ENCODE assay signal across 23 mouse cellular contexts in genomic region chr5:129720176-129720575, GRCm38 (mm10). TPM values are rescaled to one million over a fixed set of nuclear protein-coding genes. Genes with fewer than 3 reads are reported as not detected.
DNase-seq lines count a peak whose midpoint lies in the region; ATAC-seq and TF ChIP-seq lines count a peak whose summit lies in the region.
"Had no signal": no experiment of that assay in that cellular context is flagged by ENCODE, and none has a peak within 500 bp of the region (broad histone marks: within the 10 kb centered on the region; RNA-seq: fewer than 3 reads in every experiment).

No protein-coding gene starts in this region.

- DNase-seq in intestine, embryonic 14.5 days (ENCODE audit: low spot score) = peak; percentile 44
- no peak for DNase-seq in liver, adult 2 months (ENCODE audit: extremely low read depth, low read depth, low spot score)
- DNase-seq in 3T3-L1 (ENCODE audit: low read depth, low spot score) = peak; percentile 24
- no peak for DNase-seq in urinary bladder, postnatal 25 days (ENCODE audit: low spot score)
- DNase-seq: adrenal gland, postnatal 14 days; cerebellum, adult 18-20 months; gastrocnemius, postnatal 25 days; kidney, adult 9 months had no signal

- peaks cover 3% of the 10 kb centered on the region; the same call in 1 of the 2 replicates for H3K79me2 ChIP-seq in liver, adult 2 months (ENCODE audit: control insufficient read depth, insufficient read depth, low read length)

- peaks cover 36% of the 10 kb centered on the region for H3K36me3 ChIP-seq in intestine, embryonic 14.5 days (ENCODE audit: control insufficient read depth, insufficient read depth, low read length)
- H3K36me3 ChIP-seq in intestine, embryonic 16.5 days (ENCODE audit: control insufficient read depth, insufficient read depth, low read length) = peaks cover 8% of the 10 kb centered on the region; the same call in 1 of the 2 replicates
- peaks cover 8% of the 10 kb centered on the region for H3K36me3 ChIP-seq in liver, adult 2 months (ENCODE audit: control insufficient read depth, insufficient read depth, low read length)
- peaks cover 43% of the 10 kb centered on the region for H3K36me3 ChIP-seq in liver, embryonic 12.5 days
- H3K36me3 ChIP-seq in ES-Bruce4 (ENCODE audit: control insufficient read depth, insufficient read depth, low read length, poor library complexity, severe bottlenecking) = peaks cover 15% of the 10 kb centered on the region

- no peak for ATAC-seq in intestine, embryonic 14.5 days (replicated peaks; ENCODE audit: low FRiP score, low TSS enrichment, low read depth)
- no peak for ATAC-seq in intestine, embryonic 16.5 days
- ATAC-seq in liver, embryonic 12.5 days = no peak
- ATAC-seq in erythroblast, adult 5-6 weeks (replicated peaks; ENCODE audit: low FRiP score, poor library complexity, severe bottlenecking) = no peak
- ATAC-seq: activated CD4-positive, CD25-positive, alpha-beta regulatory T cell, adult 4 months had no signal

- 0 out of 2 replicates have a peak, but pooled peaks have one; percentile 2 for TF ChIP-seq CTCF in liver, adult 2 months (IDR thresholded peaks at IDR 0.05; ENCODE audit: low read depth, low read length)
- peak; percentile 3 for TF ChIP-seq CTCF in ES-Bruce4 (IDR thresholded peaks at IDR 0.05; ENCODE audit: low read depth, low read length)

- no peak overlapping the region for H3K4me3 ChIP-seq in intestine, embryonic 14.5 days (ENCODE audit: low read depth, low read length)
- H3K4me3 ChIP-seq in intestine, embryonic 16.5 days (ENCODE audit: low read length) = no peak overlapping the region
- H3K4me3 ChIP-seq in liver, adult 2 months (ENCODE audit: insufficient read depth, low read depth, low read length) = no peak overlapping the region
- no peak overlapping the region for H3K4me3 ChIP-seq in liver, embryonic 12.5 days
- H3K4me3 ChIP-seq in ES-Bruce4 (ENCODE audit: low read depth, low read length) = no peak overlapping the region
- H3K4me3 ChIP-seq: limb, embryonic 12.5 days had no signal

- H3K4me2 ChIP-seq in intestine, embryonic 14.5 days (ENCODE audit: low read length) = no peak overlapping the region
- no peak overlapping the region for H3K4me2 ChIP-seq in intestine, embryonic 16.5 days (ENCODE audit: low read depth, low read length)
- no peak overlapping the region for H3K4me2 ChIP-seq in liver, embryonic 12.5 days
- H3K4me2 ChIP-seq: heart, embryonic 11.5 days; hindbrain, embryonic 14.5 days; limb, embryonic 12.5 days had no signal

- H3K27ac ChIP-seq in intestine, embryonic 14.5 days (ENCODE audit: low read depth) = no peak overlapping the region
- H3K27ac ChIP-seq in intestine, embryonic 16.5 days (ENCODE audit: low read length) = no peak overlapping the region
- no peak overlapping the region for H3K27ac ChIP-seq in liver, adult 2 months (replicated peaks; ENCODE audit: insufficient read depth, low read depth, low read length)
- no peak overlapping the region for H3K27ac ChIP-seq in liver, embryonic 12.5 days
- no peak overlapping the region for H3K27ac ChIP-seq in ES-Bruce4 (ENCODE audit: insufficient read depth, low read length)
- H3K27ac ChIP-seq: hindbrain, embryonic 14.5 days; limb, embryonic 12.5 days had no signal

- no peaks in the 10 kb centered on the region for H3K27me3 ChIP-seq in intestine, embryonic 14.5 days (replicated peaks; ENCODE audit: control insufficient read depth, insufficient read depth, low read length)
- H3K27me3 ChIP-seq in intestine, embryonic 16.5 days (replicated peaks; ENCODE audit: control insufficient read depth, insufficient read depth, low read length) = no peaks in the 10 kb centered on the region
- H3K27me3 ChIP-seq in liver, adult 2 months (ENCODE audit: control insufficient read depth, insufficient read depth, low read length) = no peaks in the 10 kb centered on the region
- no peaks in the 10 kb centered on the region for H3K27me3 ChIP-seq in liver, embryonic 12.5 days (replicated peaks)
- no peaks in the 10 kb centered on the region for H3K27me3 ChIP-seq in ES-Bruce4 (ENCODE audit: control insufficient read depth, insufficient read depth, low read length, poor library complexity, severe bottlenecking)
- H3K27me3 ChIP-seq: limb, embryonic 12.5 days had no signal

- no peak for TF ChIP-seq POLR2A in liver, adult 2 months (IDR thresholded peaks at IDR 0.05; ENCODE audit: extremely low read depth, insufficient read depth, low read length)
- TF ChIP-seq POLR2A in ES-Bruce4 (IDR thresholded peaks at IDR 0.05; ENCODE audit: insufficient read depth, low read length) = no peak

- H3K9ac ChIP-seq in intestine, embryonic 14.5 days (ENCODE audit: low read length) = no peak overlapping the region
- H3K9ac ChIP-seq in intestine, embryonic 16.5 days (ENCODE audit: low read depth, low read length) = no peak overlapping the region
- no peak overlapping the region for H3K9ac ChIP-seq in liver, adult 2 months (ENCODE audit: low read depth, low read length)
- no peak overlapping the region for H3K9ac ChIP-seq in liver, embryonic 12.5 days
- no peak overlapping the region for H3K9ac ChIP-seq in ES-Bruce4 (ENCODE audit: low read depth, poor library complexity, severe bottlenecking)
- H3K9ac ChIP-seq: hindbrain, embryonic 14.5 days; limb, embryonic 12.5 days had no signal

- no peak for TF ChIP-seq EP300 in ES-Bruce4 (IDR thresholded peaks at IDR 0.05; ENCODE audit: insufficient read depth, low read depth, low read length)

- no peaks in the 10 kb centered on the region for H3K9me3 ChIP-seq in intestine, embryonic 14.5 days (ENCODE audit: control insufficient read depth, low read length)
- no peaks in the 10 kb centered on the region; the same call in 1 of the 2 replicates for H3K9me3 ChIP-seq in intestine, embryonic 16.5 days (ENCODE audit: control insufficient read depth, low read length)
- H3K9me3 ChIP-seq in liver, embryonic 12.5 days (replicated peaks) = no peaks in the 10 kb centered on the region
- no peaks in the 10 kb centered on the region for H3K9me3 ChIP-seq in ES-Bruce4 (replicated peaks; ENCODE audit: control insufficient read depth, insufficient read depth, low read length, poor library complexity, severe bottlenecking)

- peaks cover 7% of the 10 kb centered on the region for H3K4me1 ChIP-seq in intestine, embryonic 14.5 days (replicated peaks; ENCODE audit: control insufficient read depth, insufficient read depth, low read length)
- peaks cover 4% of the 10 kb centered on the region for H3K4me1 ChIP-seq in intestine, embryonic 16.5 days (ENCODE audit: control insufficient read depth, insufficient read depth, low read length)
- no peaks in the 10 kb centered on the region; the same call in 1 of the 2 replicates for H3K4me1 ChIP-seq in liver, adult 2 months (ENCODE audit: control insufficient read depth, insufficient read depth, low read length)
- peaks cover 36% of the 10 kb centered on the region for H3K4me1 ChIP-seq in liver, embryonic 12.5 days
- no peaks in the 10 kb centered on the region for H3K4me1 ChIP-seq in ES-Bruce4 (ENCODE audit: control insufficient read depth, insufficient read depth, low read length)

- WGBS in intestine, embryonic 14.5 days = 83% methylated on average over 3 of the region's 3 CpGs
- 84% methylated on average over 3 of the region's 3 CpGs for WGBS in intestine, embryonic 16.5 days
- 95% methylated on average over 3 of the region's 3 CpGs for WGBS in liver, adult 2 months
- WGBS in liver, embryonic 12.5 days (ENCODE audit: insufficient replicate concordance) = 79% methylated on average over 3 of the region's 3 CpGs

RNA-seq across cellular contexts. Expression of gene Nipsnap2, which starts 4.7 kb away (rescaled TPM):
- polyA plus RNA-seq in intestine, embryonic 14.5 days (2014; fragmentation: Nextera tagmentation; extraction: Ambion mirVana) = 101 and 103 TPM in 2 replicates
- polyA plus RNA-seq in intestine, embryonic 16.5 days (2015; fragmentation: Nextera tagmentation; extraction: Ambion mirVana) = 73.9 and 80.4 TPM in 2 replicates
- total RNA-seq in liver, adult 2 months (2014; rRNA removed) = 15.0 and 15.2 TPM in 2 replicates
- 10.8 and 15.0 TPM in 2 replicates for polyA plus RNA-seq in liver, adult 2 months (2012; rRNA removed)
- polyA plus RNA-seq in liver, embryonic 12.5 days (2016; fragmentation: Nextera tagmentation; extraction: Ambion mirVana) = 32.8 and 36.9 TPM in 2 replicates
- polyA plus RNA-seq in ES-Bruce4 (2011; ENCODE audit: insufficient read depth, insufficient read length, low read depth, missing spikeins) = 34.9 and 38.0 TPM in 2 replicates
- 7.9 and 12.3 TPM in 2 replicates for total RNA-seq in erythroblast, adult 5-6 weeks (2015; ENCODE audit: low replicate concordance)
- 5.4 and 9.5 TPM in 2 replicates for total RNA-seq in erythroblast, adult 5-6 weeks (2017; ENCODE audit: low replicate concordance)

RNA-seq across cellular contexts. Expression of gene Mrps17, which starts 4.9 kb away (rescaled TPM):
- polyA plus RNA-seq in intestine, embryonic 14.5 days (2014; fragmentation: Nextera tagmentation; extraction: Ambion mirVana) = 211 and 218 TPM in 2 replicates
- 183 and 196 TPM in 2 replicates for polyA plus RNA-seq in intestine, embryonic 16.5 days (2015; fragmentation: Nextera tagmentation; extraction: Ambion mirVana)
- 55.5 and 60.8 TPM in 2 replicates for total RNA-seq in liver, adult 2 months (2014; rRNA removed)
- polyA plus RNA-seq in liver, adult 2 months (2012; rRNA removed) = 78.0 and 94.6 TPM in 2 replicates
- 139 and 145 TPM in 2 replicates for polyA plus RNA-seq in liver, embryonic 12.5 days (2016; fragmentation: Nextera tagmentation; extraction: Ambion mirVana)
- 76.4 and 94.7 TPM in 2 replicates for polyA plus RNA-seq in ES-Bruce4 (2011; ENCODE audit: insufficient read depth, insufficient read length, low read depth, missing spikeins)
- 26.1 and 70.1 TPM in 2 replicates for total RNA-seq in erythroblast, adult 5-6 weeks (2015; ENCODE audit: low replicate concordance)
- 10.6 and 17.0 TPM in 2 replicates for total RNA-seq in erythroblast, adult 5-6 weeks (2017; ENCODE audit: low replicate concordance)

RNA-seq across cellular contexts. Expression of gene Sept14, which starts 11.9 kb away (rescaled TPM):
- not detected in 2 replicates for polyA plus RNA-seq in intestine, embryonic 14.5 days (2014; fragmentation: Nextera tagmentation; extraction: Ambion mirVana)
- not detected in 2 replicates for polyA plus RNA-seq in intestine, embryonic 16.5 days (2015; fragmentation: Nextera tagmentation; extraction: Ambion mirVana)
- not detected in 2 replicates for total RNA-seq in liver, adult 2 months (2014; rRNA removed)
- polyA plus RNA-seq in liver, adult 2 months (2012; rRNA removed) = not detected in 2 replicates
- polyA plus RNA-seq in liver, embryonic 12.5 days (2016; fragmentation: Nextera tagmentation; extraction: Ambion mirVana) = not detected in 2 replicates
- polyA plus RNA-seq in ES-Bruce4 (2011; ENCODE audit: insufficient read depth, insufficient read length, low read depth, missing spikeins) = not detected in 2 replicates
- not detected in 2 replicates for total RNA-seq in erythroblast, adult 5-6 weeks (2015; ENCODE audit: low replicate concordance)
- total RNA-seq in erythroblast, adult 5-6 weeks (2017; ENCODE audit: low replicate concordance) = not detected in 2 replicates
- total RNA-seq: adrenal gland, postnatal 14 days; common myeloid progenitor, adult 5-6 weeks; gastrocnemius, postnatal 25 days; heart, postnatal 25 days; midbrain, postnatal 0 days had no signal
- polyA plus RNA-seq: embryonic facial prominence, embryonic 11.5 days; heart, embryonic 11.5 days; hindbrain, embryonic 14.5 days; limb, embryonic 12.5 days; lung, embryonic 16.5 days; midbrain, postnatal 0 days; stomach, embryonic 14.5 days; thymus, postnatal 0 days had no signal

RNA-seq across cellular contexts. Expression of gene Zfp11, which starts 50.3 kb away (rescaled TPM):
- 4.0 and 4.1 TPM in 2 replicates for polyA plus RNA-seq in intestine, embryonic 14.5 days (2014; fragmentation: Nextera tagmentation; extraction: Ambion mirVana)
- 2.6 and 3.1 TPM in 2 replicates for polyA plus RNA-seq in intestine, embryonic 16.5 days (2015; fragmentation: Nextera tagmentation; extraction: Ambion mirVana)
- total RNA-seq in liver, adult 2 months (2014; rRNA removed) = 0.74 TPM in 2 replicates
- polyA plus RNA-seq in liver, adult 2 months (2012; rRNA removed) = 0.58 and 0.61 TPM in 2 replicates
- polyA plus RNA-seq in liver, embryonic 12.5 days (2016; fragmentation: Nextera tagmentation; extraction: Ambion mirVana) = 1.2 TPM in 2 replicates
- 4.1 TPM in 2 replicates for polyA plus RNA-seq in ES-Bruce4 (2011; ENCODE audit: insufficient read depth, insufficient read length, low read depth, missing spikeins)
- 2.7 and 3.7 TPM in 2 replicates for total RNA-seq in erythroblast, adult 5-6 weeks (2015; ENCODE audit: low replicate concordance)
- 0.28 and 1.5 TPM in 2 replicates for total RNA-seq in erythroblast, adult 5-6 weeks (2017; ENCODE audit: low replicate concordance)

Comparison
In these comparisons a context has a peak if more than half of its experiments do, and no peak if none do; other contexts are left out.
1. DNase-seq: peak in intestine, embryonic 14.5 days (single experiment) and 3T3-L1 (single experiment); none in liver, adult 2 months (single experiment) and urinary bladder, postnatal 25 days (single experiment).